Comparison of ENCODE assay signal across 10 mouse cellular contexts in the genomic region with DNA sequence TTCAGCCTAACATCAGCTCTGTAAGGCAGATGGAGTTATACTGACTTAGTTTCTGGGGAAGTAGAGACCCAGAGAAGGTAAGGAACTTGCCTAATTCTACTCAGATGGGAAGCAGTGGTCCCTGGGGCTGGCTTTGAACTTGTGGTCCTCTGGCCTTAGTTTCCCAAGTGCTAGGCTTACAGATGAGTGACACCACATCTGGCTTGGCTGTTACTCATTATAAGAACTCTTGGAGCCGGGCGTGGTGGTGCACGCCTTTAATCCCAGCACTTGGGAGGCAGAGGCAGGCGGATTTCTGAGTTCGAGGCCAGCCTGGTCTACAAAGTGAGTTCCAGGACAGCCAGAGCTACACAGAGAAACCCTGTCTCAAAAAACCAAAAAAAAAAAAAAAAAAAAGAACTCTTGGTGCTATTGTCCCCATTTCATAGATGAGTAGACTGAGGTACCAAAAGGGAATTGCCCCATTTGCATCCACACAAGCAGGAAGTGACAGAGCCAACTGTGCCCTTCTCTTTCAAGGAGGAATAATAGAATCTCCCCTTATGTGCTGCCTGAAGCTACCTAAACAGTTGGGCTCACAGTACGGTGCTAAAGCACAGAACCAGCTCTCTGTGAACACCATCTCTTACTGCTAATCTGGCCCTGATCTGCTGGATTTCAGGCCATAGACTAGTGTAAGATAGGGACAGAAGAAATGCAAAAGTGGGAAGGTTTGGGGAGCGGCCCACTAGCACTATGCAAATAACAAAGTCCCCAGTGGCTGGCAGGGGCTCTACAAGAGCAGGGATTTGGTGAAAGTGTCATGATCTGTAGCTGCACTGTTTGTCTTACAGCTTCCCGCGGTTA. TPM values are rescaled to one million over a fixed set of nuclear protein-coding genes. Genes with fewer than 3 reads are reported as not detected.
A peak's percentile ranks its signal among the peaks of the same experiment; 100 is the strongest.
DNase-seq lines count a peak whose midpoint lies in the region; ATAC-seq and TF ChIP-seq lines count a peak whose summit lies in the region.
"Had no signal": no experiment of that assay in that cellular context is flagged by ENCODE, and none has a peak within 500 bp of the region (broad histone marks: within the 10 kb centered on the region; RNA-seq: fewer than 3 reads in every experiment).

No protein-coding gene starts in this region.

- DNase-seq in hindbrain, embryonic 14.5 days (ENCODE audit: low spot score) = no peak
- no peak for DNase-seq in liver, embryonic 14.5 days (ENCODE audit: low read depth in 3 of 3, low spot score in 3 of 3)
- no peak for DNase-seq in gastrocnemius, postnatal 25 days
- DNase-seq: thymus, adult 18-20 months had no signal

- no peak overlapping the region for H3K27ac ChIP-seq in hindbrain, embryonic 12.5 days
- H3K27ac ChIP-seq in hindbrain, embryonic 14.5 days = no peak overlapping the region
- no peak overlapping the region for H3K27ac ChIP-seq in ES-Bruce4 (ENCODE audit: insufficient read depth, low read length)
- H3K27ac ChIP-seq in embryonic facial prominence, embryonic 13.5 days = no peak overlapping the region
- no peak overlapping the region for H3K27ac ChIP-seq in liver, embryonic 14.5 days

- H3K4me3 ChIP-seq in hindbrain, embryonic 12.5 days = no peak overlapping the region
- no peak overlapping the region for H3K4me3 ChIP-seq in hindbrain, embryonic 14.5 days (replicated peaks; ENCODE audit: low read length)
- H3K4me3 ChIP-seq in ES-Bruce4 (ENCODE audit: low read depth, low read length) = peak overlapping the region; percentile 4; the same call in 1 of the 2 replicates
- H3K4me3 ChIP-seq in embryonic facial prominence, embryonic 13.5 days = peak overlapping the region; percentile 6; the same call in 1 of the 2 replicates
- peak overlapping the region; percentile 11 to 25; a peak in 2 of 4 replicates for H3K4me3 ChIP-seq in liver, embryonic 14.5 days (ENCODE audit: insufficient read depth in 1 of 2, low read depth in 2 of 2, low read length in 2 of 2)

- H3K4me2 ChIP-seq in hindbrain, embryonic 12.5 days (replicated peaks) = 0 out of 2 replicates have a peak overlapping the region, but pooled peaks have one; percentile 26
- no peak overlapping the region for H3K4me2 ChIP-seq in hindbrain, embryonic 14.5 days (replicated peaks)
- H3K4me2 ChIP-seq in embryonic facial prominence, embryonic 13.5 days = peak overlapping the region; percentile 45
- H3K4me2 ChIP-seq in liver, embryonic 14.5 days (ENCODE audit: low read depth) = peak overlapping the region; percentile 37

- no peak overlapping the region for H3K9ac ChIP-seq in hindbrain, embryonic 12.5 days
- no peak overlapping the region for H3K9ac ChIP-seq in hindbrain, embryonic 14.5 days
- H3K9ac ChIP-seq in ES-Bruce4 (ENCODE audit: low read depth, poor library complexity, severe bottlenecking) = no peak overlapping the region
- H3K9ac ChIP-seq in embryonic facial prominence, embryonic 13.5 days = peak overlapping the region; percentile 60
- no peak overlapping the region for H3K9ac ChIP-seq in liver, embryonic 14.5 days (replicated peaks)

- H3K27me3 ChIP-seq in hindbrain, embryonic 12.5 days = peaks cover 5% of the 10 kb centered on the region; the same call in 1 of the 2 replicates
- no peaks in the 10 kb centered on the region for H3K27me3 ChIP-seq in hindbrain, embryonic 14.5 days (ENCODE audit: control insufficient read depth, insufficient read depth, low read length)
- H3K27me3 ChIP-seq in ES-Bruce4 (ENCODE audit: control insufficient read depth, insufficient read depth, low read length, poor library complexity, severe bottlenecking) = no peaks in the 10 kb centered on the region
- peaks cover 5% of the 10 kb centered on the region; the same call in 1 of the 2 replicates for H3K27me3 ChIP-seq in embryonic facial prominence, embryonic 13.5 days
- H3K27me3 ChIP-seq in liver, embryonic 14.5 days (ENCODE audit: control insufficient read depth, insufficient read depth, low read length) = no peaks in the 10 kb centered on the region

- no peak for ATAC-seq in hindbrain, embryonic 12.5 days (ENCODE audit: low FRiP score)
- no peak for ATAC-seq in hindbrain, embryonic 14.5 days (ENCODE audit: low FRiP score)
- ATAC-seq in embryonic facial prominence, embryonic 13.5 days (ENCODE audit: insufficient number of reproducible peaks, insufficient read depth, low FRiP score, low TSS enrichment, low read depth) = no peak
- peak; percentile 22; the same call in 1 of the 2 replicates for ATAC-seq in liver, embryonic 14.5 days (ENCODE audit: insufficient read depth)
- no peak for ATAC-seq in megakaryocyte-erythroid progenitor cell, adult 5-6 weeks (replicated peaks; ENCODE audit: low FRiP score, low TSS enrichment, poor library complexity, severe bottlenecking)
- ATAC-seq in CD4-positive, CD25-positive, alpha-beta regulatory T cell, adult 4 months = no peak

- no peaks in the 10 kb centered on the region for H3K36me3 ChIP-seq in hindbrain, embryonic 12.5 days
- no peaks in the 10 kb centered on the region for H3K36me3 ChIP-seq in hindbrain, embryonic 14.5 days (replicated peaks; ENCODE audit: control insufficient read depth, insufficient read depth)
- no peaks in the 10 kb centered on the region for H3K36me3 ChIP-seq in ES-Bruce4 (ENCODE audit: control insufficient read depth, insufficient read depth, low read length, poor library complexity, severe bottlenecking)
- H3K36me3 ChIP-seq in embryonic facial prominence, embryonic 13.5 days = no peaks in the 10 kb centered on the region
- no peaks in the 10 kb centered on the region for H3K36me3 ChIP-seq in liver, embryonic 14.5 days (replicated peaks; ENCODE audit: control insufficient read depth, insufficient read depth, low read depth)

- H3K9me3 ChIP-seq in hindbrain, embryonic 12.5 days (replicated peaks) = no peaks in the 10 kb centered on the region
- H3K9me3 ChIP-seq in hindbrain, embryonic 14.5 days (ENCODE audit: control insufficient read depth, low read length) = no peaks in the 10 kb centered on the region
- no peaks in the 10 kb centered on the region for H3K9me3 ChIP-seq in ES-Bruce4 (replicated peaks; ENCODE audit: control insufficient read depth, insufficient read depth, low read length, poor library complexity, severe bottlenecking)
- H3K9me3 ChIP-seq in embryonic facial prominence, embryonic 13.5 days = no peaks in the 10 kb centered on the region
- no peaks in the 10 kb centered on the region for H3K9me3 ChIP-seq in liver, embryonic 14.5 days (ENCODE audit: control insufficient read depth, low read length)

- peaks cover 6% of the 10 kb centered on the region for H3K4me1 ChIP-seq in hindbrain, embryonic 12.5 days
- peaks cover 3% of the 10 kb centered on the region for H3K4me1 ChIP-seq in hindbrain, embryonic 14.5 days (replicated peaks; ENCODE audit: control insufficient read depth, insufficient read depth, low read length)
- H3K4me1 ChIP-seq in ES-Bruce4 (ENCODE audit: control insufficient read depth, insufficient read depth, low read length) = peaks cover 2% of the 10 kb centered on the region
- peaks cover 17% of the 10 kb centered on the region for H3K4me1 ChIP-seq in embryonic facial prominence, embryonic 13.5 days
- H3K4me1 ChIP-seq in liver, embryonic 14.5 days (replicated peaks; ENCODE audit: control insufficient read depth in 2 of 2, insufficient read depth in 2 of 2, low read length in 1 of 2) = peaks cover 11 to 32% of the 10 kb centered on the region in 2 experiments

- TF ChIP-seq POLR2A in ES-Bruce4 (IDR thresholded peaks at IDR 0.05; ENCODE audit: insufficient read depth, low read length) = no peak

- no peak for TF ChIP-seq CTCF in ES-Bruce4 (IDR thresholded peaks at IDR 0.05; ENCODE audit: low read depth, low read length)
- TF ChIP-seq CTCF in liver, embryonic 14.5 days (IDR thresholded peaks at IDR 0.05; ENCODE audit: low read depth) = no peak

- 70% methylated on average over 9 of the region's 9 CpGs for WGBS in hindbrain, embryonic 12.5 days
- WGBS in hindbrain, embryonic 14.5 days = 66% methylated on average over 9 of the region's 9 CpGs
- 64% methylated on average over 9 of the region's 9 CpGs for WGBS in embryonic facial prominence, embryonic 13.5 days
- 53% methylated on average over 8 of the region's 9 CpGs for WGBS in liver, embryonic 14.5 days (ENCODE audit: insufficient replicate concordance)

- TF ChIP-seq EP300 in ES-Bruce4 (IDR thresholded peaks at IDR 0.05; ENCODE audit: insufficient read depth, low read depth, low read length) = no peak
- no peak for TF ChIP-seq EP300 in liver, embryonic 14.5 days (IDR thresholded peaks at IDR 0.05; ENCODE audit: low read depth)

RNA-seq across cellular contexts. Expression of a gene that starts 0.6 kb away (rescaled TPM):
- 0.19 and 0.38 TPM in 2 replicates for polyA plus RNA-seq in hindbrain, embryonic 12.5 days (2016; fragmentation: Nextera tagmentation; extraction: Ambion mirVana)
- 0.33 and 0.43 TPM in 2 replicates for polyA plus RNA-seq in hindbrain, embryonic 14.5 days (2014; fragmentation: Nextera tagmentation; extraction: Ambion mirVana)
- polyA plus RNA-seq in ES-Bruce4 (2011; ENCODE audit: insufficient read depth, insufficient read length, low read depth, missing spikeins) = not detected in 2 replicates
- 0.25 TPM in 2 replicates for polyA plus RNA-seq in embryonic facial prominence, embryonic 13.5 days (2015; fragmentation: Nextera tagmentation; extraction: Ambion mirVana)
- polyA plus RNA-seq in liver, embryonic 14.5 days (2012; rRNA removed) = 12.0 and 12.4 TPM in 2 replicates
- 4.1 and 7.8 TPM in 2 replicates for polyA plus RNA-seq in liver, embryonic 14.5 days (2014; fragmentation: Nextera tagmentation; extraction: Ambion mirVana)
- total RNA-seq in megakaryocyte-erythroid progenitor cell, adult 5-6 weeks (2014; fragmentation: Nextera tagmentation) = not detected in 2 replicates
- total RNA-seq in megakaryocyte-erythroid progenitor cell, adult 5-6 weeks (2017) = not detected in 2 replicates
- polyA plus RNA-seq in CD4-positive, CD25-positive, alpha-beta regulatory T cell, adult 4 months (2017; shearing (Covaris generic)) = not detected
- total RNA-seq in gastrocnemius, postnatal 25 days (2021) = not detected
- total RNA-seq: hematopoietic stem cell, adult 5-6 weeks had no signal

RNA-seq across cellular contexts. Expression of a gene that starts 4.0 kb away (rescaled TPM):
- polyA plus RNA-seq in hindbrain, embryonic 12.5 days (2016; fragmentation: Nextera tagmentation; extraction: Ambion mirVana) = 35.3 and 35.8 TPM in 2 replicates
- polyA plus RNA-seq in hindbrain, embryonic 14.5 days (2014; fragmentation: Nextera tagmentation; extraction: Ambion mirVana) = 28.2 and 29.3 TPM in 2 replicates
- polyA plus RNA-seq in ES-Bruce4 (2011; ENCODE audit: insufficient read depth, insufficient read length, low read depth, missing spikeins) = 130 and 134 TPM in 2 replicates
- polyA plus RNA-seq in embryonic facial prominence, embryonic 13.5 days (2015; fragmentation: Nextera tagmentation; extraction: Ambion mirVana) = 28.4 and 33.8 TPM in 2 replicates
- polyA plus RNA-seq in liver, embryonic 14.5 days (2012; rRNA removed) = 13.6 and 17.0 TPM in 2 replicates
- polyA plus RNA-seq in liver, embryonic 14.5 days (2014; fragmentation: Nextera tagmentation; extraction: Ambion mirVana) = 12.9 and 14.9 TPM in 2 replicates
- total RNA-seq in megakaryocyte-erythroid progenitor cell, adult 5-6 weeks (2014; fragmentation: Nextera tagmentation) = 86.4 and 105 TPM in 2 replicates
- 76.8 and 89.3 TPM in 2 replicates for total RNA-seq in megakaryocyte-erythroid progenitor cell, adult 5-6 weeks (2017)
- polyA plus RNA-seq in CD4-positive, CD25-positive, alpha-beta regulatory T cell, adult 4 months (2017; shearing (Covaris generic)) = 10 to 100 TPM; 18.9 to 26.9 TPM
- total RNA-seq in gastrocnemius, postnatal 25 days (2021) = 10 to 100 TPM; 54.3 to 55.4 TPM

Comparison
In these comparisons a context has a peak if more than half of its experiments do, and no peak if none do; other contexts are left out.
1. H3K4me3 ChIP-seq: peak in ES-Bruce4 (single experiment), embryonic facial prominence, embryonic 13.5 days (single experiment) and liver, embryonic 14.5 days (2 of 2); none in hindbrain, embryonic 12.5 days (single experiment) and hindbrain, embryonic 14.5 days (single experiment).